Mouse (Mus musculus) subcutaneous adipose tissue, adult 2 months (tissue): ENCODE data around the gene Cd7. TPM values are rescaled to one million over a fixed set of nuclear protein-coding genes. Genes with fewer than 3 reads are reported as not detected.

Experiments
- polyA plus RNA-seq: library from polyadenylated mRNA; depleted of rRNA; stranded (reverse); fragments of >200 nt; gene quantifications from 2 replicates; pipeline ENCODE4 v1.2.3, GENCODE M21; 2012; ENCODE audit warnings: low replicate concordance; rRNA removed

The Cd7 gene
- polyA plus RNA-seq: 2.0 and 6.1 TPM in 2 replicates

GRCm38 (mm10) chr11:121039302-121039701 lies at the start of gene Cd7:
Cd7 (minus strand) TSS chr11:121039418.

GRCm38 (mm10) chr11:121081120-121081519 lies 41.9 kb upstream of the Cd7 start, which contains the start of gene Sectm1a:
Sectm1a (minus strand) TSS chr11:121081220.

GRCm38 (mm10) chr11:121063379-121063778 lies 24.2 kb upstream of the Cd7 start, which contains the start of gene Sectm1b:
Sectm1b (minus strand) TSS chr11:121063569.

GRCm38 (mm10) chr11:120990951-120991526 lies 48.2 kb downstream of the Cd7 start, which contains the start of gene Csnk1d:
Csnk1d (minus strand) TSS chr11:120991330.

Other genes with a start within 250 kb of the Cd7 start
- gene Dus1l, start 243.0 kb downstream of the Cd7 start, polyA plus RNA-seq: 33.0 and 52.4 TPM in 2 replicates
- gene Fasn, start 214.9 kb downstream of the Cd7 start, polyA plus RNA-seq: 8,340 and 15,875 TPM in 2 replicates
- gene Ccdc57, start 106.5 kb downstream of the Cd7 start, polyA plus RNA-seq: 1.6 and 5.9 TPM in 2 replicates
- 2.2 and 13.6 TPM in 2 replicates for gene Slc16a3, start 90.9 kb downstream of the Cd7 start, polyA plus RNA-seq
- 67.7 and 113 TPM in 2 replicates for gene Csnk1d, start 48.1 kb downstream of the Cd7 start, polyA plus RNA-seq
- gene Sectm1b, start 24.2 kb upstream of the Cd7 start, polyA plus RNA-seq: 3.2 TPM in 1 of 2 replicates, not detected in the other
- 0.21 and 1.2 TPM in 2 replicates for gene Sectm1a, start 41.8 kb upstream of the Cd7 start, polyA plus RNA-seq
- not detected in 2 replicates for gene Tex19.2, start 79.3 kb upstream of the Cd7 start, polyA plus RNA-seq
- gene Tex19.1, start 106.7 kb upstream of the Cd7 start, polyA plus RNA-seq: 0.09 TPM in 1 of 2 replicates, not detected in the other
- gene Uts2r, start 120.9 kb upstream of the Cd7 start, polyA plus RNA-seq: 0.06 TPM in 1 of 2 replicates, not detected in the other
- gene Hexdc, start 165.0 kb upstream of the Cd7 start, polyA plus RNA-seq: 14.6 and 22.0 TPM in 2 replicates
- 13.7 and 16.6 TPM in 2 replicates for gene Ogfod3, start 165.3 kb upstream of the Cd7 start, polyA plus RNA-seq
- gene Cybc1, start 189.9 kb upstream of the Cd7 start, polyA plus RNA-seq: 24.4 and 38.6 TPM in 2 replicates
- 32.7 and 35.6 TPM in 2 replicates for gene Narf, start 197.8 kb upstream of the Cd7 start, polyA plus RNA-seq
- 31.9 and 52.8 TPM in 2 replicates for gene Foxk2, start 220.6 kb upstream of the Cd7 start, polyA plus RNA-seq